Mouse (Mus musculus) midbrain, embryonic 15.5 days (tissue): ENCODE data around the gene Gng12. TPM values are rescaled to one million over a fixed set of nuclear protein-coding genes. Genes with fewer than 3 reads are reported as not detected.

Experiments
- ATAC-seq: fragments of 200-750 bp; cut with Nextera tagmentation; replicated peaks from 2 replicates; pipeline ENCODE4 v1.8.0; 2017; ENCODE audit warnings: moderate TSS enrichment
- H3K27ac ChIP-seq: fragments of 300-500 bp; sonication (generic); 2 replicates; pipeline ENCODE4 v1.5.1; 2015; ENCODE audit warnings: mild to moderate bottlenecking, inconsistent platforms
- H3K27me3 ChIP-seq: fragments of 300-500 bp; sonication (generic); replicated peaks from 2 replicates; pipeline ENCODE4 v1.6.1; 2015; ENCODE audit warnings: inconsistent platforms
- H3K36me3 ChIP-seq: fragments of 300-500 bp; sonication (generic); replicated peaks from 2 replicates; pipeline ENCODE4 v1.6.1; 2015; ENCODE audit warnings: inconsistent platforms
- H3K4me1 ChIP-seq: fragments of 300-500 bp; sonication (generic); 2 replicates; pipeline ENCODE4 v1.6.1; 2015; ENCODE audit warnings: inconsistent platforms
- H3K4me2 ChIP-seq: fragments of 300-500 bp; sonication (generic); 2 replicates; pipeline ENCODE4 v1.6.1; 2015; ENCODE audit warnings: inconsistent platforms, mild to moderate bottlenecking, moderate library complexity
- H3K4me3 ChIP-seq: fragments of 300-500 bp; sonication (generic); 2 replicates; pipeline ENCODE4 v1.5.1; 2015; ENCODE audit warnings: mild to moderate bottlenecking, inconsistent platforms
- H3K9ac ChIP-seq: fragments of 300-500 bp; sonication (generic); 2 replicates; pipeline ENCODE4 v1.6.1; 2015; ENCODE audit warnings: mild to moderate bottlenecking, inconsistent platforms
- H3K9me3 ChIP-seq: fragments of 300-500 bp; sonication (generic); 2 replicates; pipeline ENCODE4 v1.6.1; 2016; ENCODE audit warnings: inconsistent platforms
- WGBS: fragments of 180-500 bp; shearing (Covaris S2); methylation state at CpG from one replicate; pipeline ENCODE4 v1.1.7; 2015; ENCODE audit warnings: mixed read lengths; 5-methylcytosine and 5-hydroxymethylcytosine counted together
- polyA plus RNA-seq: library from polyadenylated mRNA; unstranded; fragments of >200 nt; fragmentation: Nextera tagmentation; extraction: Ambion mirVana; gene quantifications from 2 replicates; pipeline ENCODE4 v1.2.1, GENCODE M21; 2015

Gene Gng12
- polyA plus RNA-seq, 1 experiment from 2014 or later = 27.9 TPM

GRCm38 (mm10) chr6:66985500-66985899, 89.3 kb downstream of the Gng12 start:
- Histone ChIP-seq H3K9ac (no peak overlapping the region), H3K4me1 (no peaks in the 10 kb centered on the region), H3K9me3 (no peaks in the 10 kb centered on the region), H3K36me3 (no peaks in the 10 kb centered on the region), H3K4me2 (no peak overlapping the region), H3K27ac (no peak overlapping the region), H3K27me3 (no peaks in the 10 kb centered on the region), H3K4me3 (no peak overlapping the region)
- no peak for ATAC-seq
- WGBS = 77% methylated on average over 7 of the region's 7 CpGs

DNA sequence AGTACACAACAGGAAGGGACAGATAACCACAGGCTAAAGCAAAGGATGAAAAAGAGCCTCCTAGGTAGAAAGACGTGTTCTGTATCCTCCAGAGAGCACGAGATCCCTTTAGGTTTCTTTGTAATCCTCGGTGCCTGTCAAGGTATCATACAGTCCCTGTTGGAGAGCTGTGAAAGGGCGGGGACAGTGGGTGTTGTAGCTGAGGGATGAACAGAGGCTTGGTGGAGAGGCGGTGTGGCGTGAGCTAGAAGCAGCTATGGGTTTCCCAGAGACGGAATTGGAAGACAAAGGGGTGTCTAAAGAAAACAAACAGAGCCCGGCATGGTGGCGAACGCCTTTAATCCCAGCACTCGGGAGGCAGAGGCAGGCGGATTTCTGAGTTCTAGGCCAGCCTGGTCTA, 89.9 kb downstream of the Gng12 start:
- H3K4me1 ChIP-seq = no peaks in the 10 kb centered on the region
- no peak for ATAC-seq
- H3K4me2 ChIP-seq = no peak overlapping the region
- no peak overlapping the region for H3K27ac ChIP-seq
- WGBS = 73% methylated on average over 12 of the region's 12 CpGs
- H3K27me3 ChIP-seq = no peaks in the 10 kb centered on the region
- H3K36me3 ChIP-seq = no peaks in the 10 kb centered on the region
- no peak overlapping the region for H3K9ac ChIP-seq
- no peaks in the 10 kb centered on the region for H3K9me3 ChIP-seq
- H3K4me3 ChIP-seq = no peak overlapping the region

DNA sequence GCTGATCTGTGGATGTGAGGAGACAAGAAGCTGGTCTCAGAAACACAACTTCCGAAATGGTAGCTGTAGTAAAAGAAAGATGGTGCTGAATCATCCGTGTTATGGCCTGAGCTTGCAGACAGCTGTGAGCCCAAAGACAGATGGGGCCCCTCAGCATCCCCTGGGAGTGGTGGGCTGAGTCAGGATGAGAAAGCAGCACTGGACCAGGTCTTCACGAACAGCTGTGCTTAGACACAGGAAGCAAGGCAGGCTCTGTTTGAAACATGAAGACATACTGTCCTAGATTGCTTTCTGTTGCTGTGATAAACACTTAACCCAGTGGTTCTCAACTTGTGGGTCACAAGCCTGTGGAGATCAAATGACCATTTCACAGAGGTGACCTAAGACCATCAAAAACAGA, 91.4 kb downstream of the Gng12 start:
- ATAC-seq = no peak
- H3K4me2 ChIP-seq = no peak overlapping the region
- no peaks in the 10 kb centered on the region for H3K9me3 ChIP-seq
- no peaks in the 10 kb centered on the region for H3K4me1 ChIP-seq
- H3K27ac ChIP-seq = no peak overlapping the region
- no peaks in the 10 kb centered on the region for H3K27me3 ChIP-seq
- H3K36me3 ChIP-seq = no peaks in the 10 kb centered on the region
- H3K9ac ChIP-seq = no peak overlapping the region
- no peak overlapping the region for H3K4me3 ChIP-seq
- 81% methylated on average over 3 of the region's 3 CpGs for WGBS

DNA sequence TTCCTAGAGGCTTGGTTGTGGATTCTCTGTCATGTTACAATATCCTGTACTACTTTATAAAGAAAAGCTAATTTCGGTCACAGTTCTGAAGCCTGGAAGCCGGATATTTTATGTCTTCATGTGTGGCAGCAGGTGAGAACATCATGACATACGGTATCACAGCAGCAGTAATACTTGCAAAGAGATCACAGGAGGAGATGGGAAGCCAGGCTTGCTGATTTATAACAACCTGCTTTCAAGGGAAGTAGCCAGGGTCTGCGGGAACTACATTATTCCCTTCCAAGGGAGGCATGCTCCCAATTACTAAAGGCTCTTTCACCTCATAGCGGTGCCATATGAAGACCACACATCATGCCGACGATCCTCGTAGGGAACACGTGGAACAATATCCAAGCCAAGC, 92.2 kb downstream of the Gng12 start:
- Histone ChIP-seq H3K27me3 (no peaks in the 10 kb centered on the region), H3K4me1 (no peaks in the 10 kb centered on the region), H3K36me3 (no peaks in the 10 kb centered on the region), H3K4me2 (no peak overlapping the region), H3K27ac (no peak overlapping the region), H3K4me3 (no peak overlapping the region), H3K9me3 (no peaks in the 10 kb centered on the region), H3K9ac (no peak overlapping the region)
- 87% methylated on average over 9 of the region's 9 CpGs for WGBS
- no peak for ATAC-seq

- H3K9ac ChIP-seq = no peak overlapping the region
- H3K36me3 ChIP-seq = no peaks in the 10 kb centered on the region
- H3K9me3 ChIP-seq = no peaks in the 10 kb centered on the region
- WGBS = 93% methylated on average over 6 of the region's 6 CpGs
- no peaks in the 10 kb centered on the region for H3K27me3 ChIP-seq
- no peak overlapping the region for H3K4me2 ChIP-seq
- no peak for ATAC-seq
- H3K27ac ChIP-seq = no peak overlapping the region
- no peak overlapping the region for H3K4me3 ChIP-seq
- no peaks in the 10 kb centered on the region for H3K4me1 ChIP-seq
Measured at GRCm38 (mm10) chr6:66989037-66989436, 92.8 kb downstream of the Gng12 start.

DNA sequence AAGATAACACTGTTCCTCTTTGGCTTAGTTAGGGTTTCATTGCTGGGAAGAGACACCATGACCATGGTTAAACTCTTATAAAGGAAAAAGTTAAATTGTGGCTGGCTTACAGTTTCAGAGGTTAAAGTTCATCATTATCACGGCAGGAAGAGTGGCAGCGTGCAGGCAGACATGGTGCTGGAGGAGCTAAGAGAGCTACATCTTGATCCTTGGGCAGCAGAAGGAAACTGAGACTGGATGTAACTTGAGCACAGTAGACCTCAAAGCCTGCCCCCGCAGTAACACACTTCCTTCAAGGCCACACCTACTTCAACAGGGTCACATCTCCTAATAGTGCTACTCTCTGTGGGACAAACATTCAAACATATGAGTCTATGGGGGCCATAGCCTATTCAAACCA, 93.3 kb downstream of the Gng12 start:
- H3K27ac ChIP-seq = no peak overlapping the region
- H3K4me1 ChIP-seq = no peaks in the 10 kb centered on the region
- no peak for ATAC-seq
- H3K9me3 ChIP-seq = no peaks in the 10 kb centered on the region
- no peak overlapping the region for H3K4me2 ChIP-seq
- H3K27me3 ChIP-seq = no peaks in the 10 kb centered on the region
- 79% methylated on average over 3 of the region's 3 CpGs for WGBS
- H3K9ac ChIP-seq = no peak overlapping the region
- H3K36me3 ChIP-seq = no peaks in the 10 kb centered on the region
- H3K4me3 ChIP-seq = no peak overlapping the region

GRCm38 (mm10) chr6:66992232-66992631, 96.0 kb downstream of the Gng12 start:
- Histone ChIP-seq H3K4me1 (no peaks in the 10 kb centered on the region), H3K9ac (no peak overlapping the region), H3K27me3 (no peaks in the 10 kb centered on the region), H3K36me3 (no peaks in the 10 kb centered on the region), H3K4me3 (no peak overlapping the region), H3K4me2 (no peak overlapping the region), H3K9me3 (no peaks in the 10 kb centered on the region), H3K27ac (no peak overlapping the region)
- WGBS = 83% methylated on average over 9 of the region's 9 CpGs
- ATAC-seq = no peak

DNA sequence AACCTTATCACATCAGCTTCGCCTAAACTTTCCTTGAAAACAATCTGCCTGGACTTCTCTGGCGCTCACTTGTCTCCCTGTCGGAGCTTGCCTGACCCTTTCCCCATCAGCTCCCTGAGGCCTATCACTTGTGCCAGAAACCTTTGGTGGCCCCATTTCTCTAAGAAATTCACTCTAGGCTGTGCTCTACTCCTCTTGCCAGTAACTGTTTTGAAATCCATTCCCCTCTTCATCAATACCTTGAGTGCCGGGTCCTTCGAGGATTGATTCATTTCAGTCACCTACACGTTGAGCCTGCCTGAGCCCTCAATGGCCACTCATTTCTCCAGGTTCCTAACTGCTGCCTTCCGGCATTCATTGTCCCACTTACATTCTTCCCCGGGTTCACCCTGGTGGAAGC, 96.6 kb downstream of the Gng12 start:
- Histone ChIP-seq H3K27ac (no peak overlapping the region), H3K27me3 (no peaks in the 10 kb centered on the region), H3K4me2 (no peak overlapping the region), H3K4me3 (no peak overlapping the region), H3K4me1 (no peaks in the 10 kb centered on the region), H3K9me3 (no peaks in the 10 kb centered on the region), H3K36me3 (no peaks in the 10 kb centered on the region), H3K9ac (no peak overlapping the region)
- 93% methylated on average over 8 of the region's 8 CpGs for WGBS
- ATAC-seq = no peak

DNA sequence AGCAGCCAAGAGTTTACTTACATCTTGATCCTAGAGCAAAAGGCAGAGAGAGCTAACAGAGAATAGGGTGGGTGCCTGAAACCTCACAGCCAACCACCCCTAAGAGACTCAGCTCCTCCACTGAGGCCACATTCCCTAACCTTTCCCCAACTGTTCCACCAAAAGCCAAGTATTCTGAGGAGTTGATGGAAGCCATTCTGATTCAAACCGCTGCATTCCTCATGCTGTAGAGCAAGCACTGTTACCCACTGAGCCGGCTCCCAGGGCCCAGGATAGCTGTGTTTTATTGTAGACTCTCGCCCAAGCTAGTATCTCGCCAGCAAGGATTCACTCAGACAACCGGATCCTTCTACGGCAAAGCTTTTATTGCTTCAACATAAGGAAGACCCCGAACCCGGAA, 98.8 kb downstream of the Gng12 start:
- H3K4me3 ChIP-seq = no peak overlapping the region
- H3K4me2 ChIP-seq = no peak overlapping the region
- H3K9ac ChIP-seq = no peak overlapping the region
- H3K27ac ChIP-seq = no peak overlapping the region
- ATAC-seq = no peak
- no peaks in the 10 kb centered on the region for H3K9me3 ChIP-seq
- H3K4me1 ChIP-seq = no peaks in the 10 kb centered on the region
- H3K27me3 ChIP-seq = no peaks in the 10 kb centered on the region
- 92% methylated on average over 8 of the region's 8 CpGs for WGBS
- H3K36me3 ChIP-seq = no peaks in the 10 kb centered on the region

DNA sequence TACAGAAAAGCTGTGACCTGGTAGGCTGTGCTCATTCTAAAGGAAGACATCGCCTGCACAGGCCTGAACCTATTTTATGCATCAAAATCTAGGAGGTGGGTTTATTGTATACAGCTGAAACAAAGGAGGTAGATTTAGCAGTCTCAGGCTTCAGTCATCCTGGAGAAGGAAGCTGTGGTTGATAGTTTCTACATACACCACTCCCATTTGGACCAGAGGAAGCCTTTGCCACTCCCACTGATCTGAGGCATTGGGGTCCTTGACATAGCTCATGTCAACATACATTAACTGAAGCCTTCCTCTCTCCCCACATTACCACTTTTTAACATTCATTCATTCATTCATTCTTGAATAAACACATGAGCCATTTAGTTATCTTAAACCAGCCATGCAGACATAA, 99.6 kb downstream of the Gng12 start:
- no peak for ATAC-seq
- WGBS = 95% methylated on average over 1 of the region's 1 CpGs
- Histone ChIP-seq H3K27me3 (no peaks in the 10 kb centered on the region), H3K36me3 (no peaks in the 10 kb centered on the region), H3K4me3 (no peak overlapping the region), H3K4me1 (no peaks in the 10 kb centered on the region), H3K9ac (no peak overlapping the region), H3K9me3 (no peaks in the 10 kb centered on the region), H3K4me2 (no peak overlapping the region), H3K27ac (no peak overlapping the region)

DNA sequence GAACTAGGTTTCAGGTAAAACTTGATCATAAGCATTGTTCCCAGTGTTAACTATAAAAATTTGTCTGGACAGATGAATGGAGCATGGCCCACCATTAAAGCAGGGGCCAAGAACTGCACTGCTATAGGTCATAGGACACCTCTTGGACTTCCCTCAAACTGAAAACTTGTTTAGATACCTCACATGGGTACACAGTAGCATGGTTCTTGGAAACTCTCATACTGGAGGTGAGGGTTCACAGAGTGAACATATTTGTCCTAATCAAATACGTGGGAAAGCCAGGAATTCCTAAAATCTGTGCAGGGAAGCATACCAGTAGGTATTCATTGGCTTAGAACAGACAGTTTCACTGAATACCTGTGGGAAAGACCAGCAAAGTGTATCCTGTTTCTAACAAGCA, 100.1 kb downstream of the Gng12 start:
- Histone ChIP-seq H3K27me3 (no peaks in the 10 kb centered on the region), H3K4me3 (no peak overlapping the region), H3K4me1 (no peaks in the 10 kb centered on the region), H3K9ac (no peak overlapping the region), H3K36me3 (no peaks in the 10 kb centered on the region), H3K4me2 (no peak overlapping the region), H3K9me3 (no peaks in the 10 kb centered on the region), H3K27ac (no peak overlapping the region)
- 80% methylated on average over 1 of the region's 1 CpGs for WGBS
- no peak for ATAC-seq

DNA sequence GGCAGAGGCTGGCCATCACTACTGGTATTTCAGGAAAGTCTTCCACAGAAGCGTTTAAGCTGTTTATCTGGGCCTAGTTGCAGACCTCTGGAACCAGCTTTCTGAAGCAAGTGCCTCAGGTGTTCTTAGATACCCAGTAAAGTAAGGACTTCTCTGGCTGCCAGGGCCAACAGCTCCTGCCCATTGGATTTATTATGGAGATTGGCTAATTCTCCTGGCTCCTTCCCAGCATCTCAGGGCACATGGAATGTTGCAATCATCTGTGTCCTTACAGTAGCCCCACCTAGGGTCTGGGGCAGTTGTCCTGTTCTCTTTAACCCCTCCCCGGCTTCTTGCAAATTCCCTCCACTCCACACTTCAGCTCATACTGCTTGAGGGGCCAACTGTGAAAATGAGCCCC, 102.4 kb downstream of the Gng12 start:
- H3K9ac ChIP-seq = no peak overlapping the region
- no peak overlapping the region for H3K4me3 ChIP-seq
- no peaks in the 10 kb centered on the region for H3K36me3 ChIP-seq
- no peak overlapping the region for H3K27ac ChIP-seq
- WGBS = 78% methylated on average over 2 of the region's 2 CpGs
- ATAC-seq = no peak
- H3K9me3 ChIP-seq = no peaks in the 10 kb centered on the region
- H3K4me1 ChIP-seq = no peaks in the 10 kb centered on the region
- no peak overlapping the region for H3K4me2 ChIP-seq
- H3K27me3 ChIP-seq = no peaks in the 10 kb centered on the region

DNA sequence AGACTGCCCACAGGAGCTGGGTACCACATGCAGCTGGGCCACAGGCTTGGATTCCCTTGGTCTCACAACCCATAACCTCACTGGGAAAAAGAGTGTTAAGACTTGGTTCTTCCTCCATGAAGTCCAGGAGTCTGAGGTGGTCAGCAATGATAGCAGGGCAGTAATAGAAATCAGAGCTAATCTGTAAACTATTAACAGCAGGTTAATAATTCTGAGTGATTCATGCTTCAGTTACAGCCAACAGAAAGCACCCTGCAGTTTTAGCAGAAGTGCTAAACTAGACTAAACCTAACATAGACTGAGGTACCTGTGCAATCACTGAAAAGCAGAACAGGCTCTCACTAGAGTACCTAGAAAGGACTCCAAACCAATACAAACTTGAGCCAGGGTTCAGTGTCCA, 103.6 kb downstream of the Gng12 start:
- Histone ChIP-seq H3K9me3 (no peaks in the 10 kb centered on the region), H3K27me3 (no peaks in the 10 kb centered on the region), H3K4me3 (no peak overlapping the region), H3K4me2 (no peak overlapping the region), H3K27ac (no peak overlapping the region), H3K36me3 (no peaks in the 10 kb centered on the region), H3K9ac (no peak overlapping the region), H3K4me1 (no peaks in the 10 kb centered on the region)
- no peak for ATAC-seq

DNA sequence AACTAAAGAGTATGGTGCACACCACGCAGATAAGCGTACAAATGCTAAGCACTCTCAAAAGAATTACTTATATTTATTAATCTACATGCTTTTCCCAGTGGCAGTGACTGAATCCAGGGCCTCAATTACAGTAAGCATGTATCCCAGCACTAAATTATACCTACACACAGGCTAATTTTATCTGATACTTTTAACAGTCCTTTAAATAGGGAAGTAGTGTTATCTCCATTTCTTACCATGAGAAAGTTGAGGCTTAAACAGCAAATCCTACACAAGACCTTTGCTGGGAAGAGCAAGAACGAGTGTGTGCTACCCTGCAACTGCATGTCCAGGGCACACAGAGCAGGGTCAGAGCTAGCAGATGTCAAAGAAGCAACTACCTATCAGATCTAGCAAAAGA, 113.7 kb downstream of the Gng12 start:
- Histone ChIP-seq H3K4me3 (no peak overlapping the region), H3K4me2 (no peak overlapping the region), H3K9me3 (no peaks in the 10 kb centered on the region), H3K36me3 (no peaks in the 10 kb centered on the region), H3K9ac (no peak overlapping the region), H3K27me3 (no peaks in the 10 kb centered on the region), H3K4me1 (peaks cover 4% of the 10 kb centered on the region; the same call in 1 of the 2 replicates), H3K27ac (no peak overlapping the region)
- WGBS = 90% methylated on average over 3 of the region's 3 CpGs
- ATAC-seq = no peak
